Mouse (Mus musculus) gastrocnemius, postnatal 36 days (tissue): ENCODE results near the gene Pigf. TPM values are rescaled to one million over a fixed set of nuclear protein-coding genes. Genes with fewer than 3 reads are reported as not detected.
A peak's percentile ranks its signal among the peaks of the same experiment; 100 is the strongest.
"Not testable (repeated sequence)": the region's sequence is repeated elsewhere in the genome, so short reads cannot be mapped to it uniquely, and the experiment has no call there.

Source experiments
- DNase-seq, 2 experiments: peaks; one replicate each; pipeline ENCODE4 v3.0.0; 2022
- intact Hi-C: fragments of 180-260 bp; cut with DNase I; formaldehyde crosslinking; loops from one replicate; pipeline ENCODE4 v1.15.1; 2025
- long read RNA-seq, 2 experiments: library from polyadenylated mRNA; stranded (forward); transcript quantifications; one replicate each; pipeline ENCODE4 v2.0.0; 2021
- total RNA-seq, 2 experiments: library from RNA; stranded (reverse); gene quantifications; 2 replicates each; pipeline ENCODE4 v1.2.3; 2021

The Pigf gene
- 1 to 10 TPM; 1.7 to 1.9 TPM for total RNA-seq
- long read RNA-seq, experiment 1, partial matches to known transcripts: 1 of 1 reads
- long read RNA-seq, experiment 1, other reads (novel, unspliced or antisense): 0 of 1 reads
- long read RNA-seq, experiment 2, partial matches to known transcripts: 0 of 2 reads
- long read RNA-seq, experiment 2, other reads (novel, unspliced or antisense): 1 of 2 reads

- intact Hi-C loops: no loop called here
- DNase-seq: peak; percentile 96 to 98
Measured at GRCm38 (mm10) chr17:87025269-87025949, at the start of gene Pigf, which contains the start of gene Cript. TSS of gene Pigf (minus strand) at chr17:87025406. TSS of gene Cript (plus strand) at chr17:87025550.

DNA sequence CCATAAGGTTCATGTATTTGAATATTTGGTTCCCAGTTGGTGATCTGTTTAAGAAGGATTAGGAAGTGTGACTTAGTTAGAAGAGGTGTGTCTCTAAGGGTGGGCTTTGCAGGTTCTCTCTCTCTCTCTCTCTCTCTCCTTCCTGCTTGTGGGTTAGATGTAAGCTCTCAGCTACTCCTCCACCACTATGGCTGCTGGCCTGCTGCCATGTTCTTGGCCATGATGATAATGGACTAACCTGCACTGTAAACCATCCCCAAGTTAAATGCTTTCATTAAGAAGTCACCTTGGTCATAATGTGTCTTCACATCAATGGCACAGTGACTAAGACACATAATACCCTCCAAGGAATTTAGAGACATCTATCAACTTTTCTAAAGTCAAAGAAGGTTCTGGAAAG, 48.3 kb upstream of the Pigf start:
- DNase-seq: no peak
- intact Hi-C loops: no loop called here

- intact Hi-C loops: no loop called here
- DNase-seq: no peak
Measured at GRCm38 (mm10) chr17:87072766-87073440, 47.7 kb upstream of the Pigf start.

DNA sequence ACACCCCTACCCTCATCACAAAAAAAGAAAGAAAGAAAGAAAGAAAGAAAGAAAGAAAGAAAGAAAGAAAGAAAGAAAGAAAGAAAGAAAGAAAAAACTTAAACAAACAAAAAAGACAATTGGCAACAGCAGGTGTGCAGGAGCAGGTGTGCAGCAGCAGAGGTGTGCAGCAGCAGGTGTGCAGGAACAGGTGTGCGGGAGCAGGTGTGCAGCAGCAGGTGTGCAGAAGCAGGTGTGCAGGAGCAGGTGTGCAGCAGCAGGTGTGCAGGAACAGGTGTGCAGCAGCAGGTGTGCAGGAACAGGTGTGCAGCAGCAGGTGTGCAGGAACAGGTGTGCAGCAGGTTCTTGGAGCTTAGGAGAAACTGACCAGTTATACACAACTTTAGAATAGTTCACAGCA, 47.0 kb upstream of the Pigf start:
- intact Hi-C loops, DNase-seq: not testable (repeated sequence)

DNA sequence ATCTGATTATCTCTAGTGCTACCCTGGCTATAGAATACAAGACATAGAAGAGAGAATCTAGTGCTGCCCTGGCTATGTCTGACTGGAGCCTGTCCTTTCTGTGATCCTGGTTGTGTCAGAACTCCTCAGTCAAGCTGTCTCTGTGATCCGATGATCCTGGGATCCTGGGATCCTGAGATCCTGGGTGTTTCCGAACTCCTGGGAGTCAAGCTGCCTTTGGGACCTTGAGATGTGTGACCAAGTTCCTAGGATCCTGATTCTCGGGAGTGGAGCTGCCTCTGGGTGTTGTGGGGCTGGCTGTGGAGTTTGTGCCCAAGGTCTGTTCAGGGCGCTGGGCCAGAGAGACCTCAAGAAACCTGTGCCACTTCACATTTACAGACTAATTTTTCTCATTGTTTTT, 43.8 kb upstream of the Pigf start:
- intact Hi-C loops: no loop called here
- DNase-seq: no peak

DNA sequence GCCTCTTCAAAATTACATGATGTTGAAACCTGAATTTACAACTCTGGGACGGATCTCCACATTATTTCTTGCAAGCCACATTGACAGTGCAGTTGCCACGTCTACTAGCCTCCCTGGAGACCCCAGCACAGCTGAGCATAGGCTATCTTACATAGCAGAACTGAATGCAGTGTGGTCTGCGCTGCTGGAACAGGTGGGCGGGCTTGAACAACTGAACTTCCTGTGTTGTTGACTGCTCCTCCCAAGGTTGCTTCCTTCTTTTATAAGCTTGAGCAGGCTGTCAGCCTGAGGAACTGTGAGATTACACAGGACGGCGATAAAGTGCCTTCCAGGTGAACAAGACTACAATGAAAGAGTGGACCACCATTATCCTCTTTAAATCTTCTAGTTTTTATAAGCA, 38.8 kb upstream of the Pigf start:
- intact Hi-C loops: no loop called here
- no peak for DNase-seq

- intact Hi-C loops: no loop called here
- no peak for DNase-seq
Measured at GRCm38 (mm10) chr17:87063461-87063860, 38.3 kb upstream of the Pigf start.

- intact Hi-C loops: no loop called here
- DNase-seq: no peak
Measured at GRCm38 (mm10) chr17:87062639-87063038, 37.4 kb upstream of the Pigf start.

DNA sequence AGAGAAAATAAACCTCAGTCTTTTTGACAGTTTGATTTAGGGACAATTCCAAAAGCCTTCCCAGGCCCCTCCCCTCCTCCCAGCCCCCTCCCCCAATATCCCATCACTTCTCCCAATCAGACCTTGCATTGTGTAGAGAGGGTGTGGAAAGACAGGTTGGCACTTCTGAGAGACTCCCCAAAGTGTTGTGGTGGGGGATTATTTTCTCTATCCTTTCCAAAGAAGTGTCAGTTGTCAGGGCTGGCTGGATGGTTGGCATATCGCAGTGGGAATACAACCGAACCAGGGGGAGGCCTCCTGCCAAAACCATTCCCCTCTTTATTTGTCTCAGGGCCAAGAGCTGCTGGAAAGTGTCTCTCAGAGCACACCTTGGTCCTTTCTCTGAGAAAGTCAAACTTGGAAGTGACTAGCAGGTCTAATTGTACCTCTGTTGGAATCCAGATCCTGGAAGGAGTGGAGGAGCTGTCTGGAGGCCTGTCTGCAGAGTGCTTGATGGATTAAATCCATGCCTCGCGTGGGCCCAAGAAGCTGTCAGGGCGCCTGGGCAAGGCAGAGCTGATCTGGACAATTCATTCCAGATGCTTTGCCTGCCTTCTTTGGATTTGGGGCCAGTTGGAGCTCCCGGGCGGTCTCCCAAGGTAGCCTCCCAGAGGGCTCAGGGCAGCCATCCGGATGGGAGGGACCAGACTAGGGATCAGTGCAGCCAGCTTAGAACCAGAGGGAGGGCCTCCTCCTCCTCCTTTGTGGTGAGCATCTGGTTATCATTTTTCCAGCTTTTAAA, 32.5 kb upstream of the Pigf start:
- intact Hi-C loops: no loop called here
- DNase-seq: peak; percentile 78 to 83

DNA sequence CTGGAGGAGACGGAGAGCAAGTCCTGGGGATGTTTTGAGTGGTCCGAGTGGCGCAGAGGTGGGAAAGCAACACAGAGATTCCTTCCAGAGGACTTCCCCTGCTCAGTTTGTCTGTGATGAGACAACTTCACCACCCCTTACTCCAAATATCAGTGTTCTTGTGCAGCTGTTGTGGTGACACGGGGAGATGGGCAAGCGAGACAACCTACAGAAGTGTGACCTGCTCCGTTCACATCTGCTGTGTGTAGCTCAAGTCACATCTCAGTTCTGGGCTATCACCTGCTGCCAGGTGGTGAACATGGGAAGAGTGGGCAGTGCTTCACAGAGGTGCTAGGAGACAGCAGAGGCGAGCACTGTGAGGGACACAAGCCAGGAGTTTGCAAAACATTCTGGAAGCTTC, 31.6 kb upstream of the Pigf start:
- no peak for DNase-seq
- intact Hi-C loops: no loop called here

GRCm38 (mm10) chr17:87055663-87056062, 30.5 kb upstream of the Pigf start:
- intact Hi-C loops: no loop called here
- no peak for DNase-seq

GRCm38 (mm10) chr17:87055051-87055459, 29.8 kb upstream of the Pigf start:
- DNase-seq: peak in 1 of 2 experiments; percentile 13
- intact Hi-C loops: no loop called here

GRCm38 (mm10) chr17:87053921-87054320, 28.7 kb upstream of the Pigf start:
- intact Hi-C loops: no loop called here
- DNase-seq: no peak

- intact Hi-C loops: no loop called here
- no peak for DNase-seq
Measured at GRCm38 (mm10) chr17:87052432-87052831, 27.2 kb upstream of the Pigf start.

GRCm38 (mm10) chr17:87051652-87052051, 26.4 kb upstream of the Pigf start:
- intact Hi-C loops: no loop called here

GRCm38 (mm10) chr17:87050469-87051175, 25.4 kb upstream of the Pigf start:
- intact Hi-C loops: no loop called here
- no peak for DNase-seq

More at GRCm38 (mm10) chr17:87051652-87052051, 26.4 kb upstream of the Pigf start:
- no peak for DNase-seq

GRCm38 (mm10) chr17:87049696-87050095, 24.5 kb upstream of the Pigf start:
- DNase-seq: no peak
- intact Hi-C loops: loop anchor here (10.0 kb wide), 1 partner anchor 565 kb away; no protein-coding TSS in a partner anchor

- intact Hi-C loops: loop anchor here (2.0 to 10.0 kb wide), 5 partner anchors 82 to 560 kb away; partner anchors contain the start of gene Rhoq
- DNase-seq: no peak
Measured at GRCm38 (mm10) chr17:87044796-87045195, 19.6 kb upstream of the Pigf start.

GRCm38 (mm10) chr17:87044364-87044763, 19.2 kb upstream of the Pigf start:
- intact Hi-C loops: loop anchor here (2.0 to 10.0 kb wide), 5 partner anchors 82 to 560 kb away; partner anchors contain the start of gene Rhoq
- DNase-seq: peak; percentile 81 to 88

GRCm38 (mm10) chr17:87041739-87042138, 16.5 kb upstream of the Pigf start:
- DNase-seq: no peak
- intact Hi-C loops: loop anchor here (5.0 to 10.0 kb wide), 3 partner anchors 79 to 557 kb away; partner anchors contain the start of gene Rhoq
